Comparison of ENCODE assay signal across 11 mouse cellular contexts in genomic region chr11:79519878-79520291, GRCm38 (mm10). TPM values are rescaled to one million over a fixed set of nuclear protein-coding genes. Genes with fewer than 3 reads are reported as not detected.
DNase-seq lines count a peak whose midpoint lies in the region; ATAC-seq and TF ChIP-seq lines count a peak whose summit lies in the region.
"Had no signal": no experiment of that assay in that cellular context is flagged by ENCODE, and none has a peak within 500 bp of the region (broad histone marks: within the 10 kb centered on the region; RNA-seq: fewer than 3 reads in every experiment).

No protein-coding gene starts in this region.

- DNase-seq in lung, postnatal 0 days (ENCODE audit: low spot score): peak; percentile 53
- DNase-seq in lung, postnatal 14 days: no peak
- DNase-seq in CD8-positive naive resting alpha-beta T cell, adult 2 months (ENCODE audit: low read depth in 2 of 2, low spot score in 2 of 2): peak; percentile 25 to 57
- no peak for DNase-seq in cerebellum, postnatal 4 days (ENCODE audit: low spot score in 2 of 2)
- DNase-seq: adrenal gland, postnatal 36 days; kidney, postnatal 14 days had no signal

- H3K4me1 ChIP-seq in lung, postnatal 0 days (ENCODE audit: insufficient read depth, low read depth, low read length): no peaks in the 10 kb centered on the region
- H3K4me1 ChIP-seq in bone marrow macrophage, adult 2 months (ENCODE audit: control insufficient read depth, insufficient read depth, low read length): peaks cover 31% of the 10 kb centered on the region
- no peaks in the 10 kb centered on the region for H3K4me1 ChIP-seq in midbrain, embryonic 16.5 days (ENCODE audit: control insufficient read depth, insufficient read depth, low read length)
- H3K4me1 ChIP-seq: heart, embryonic 12.5 days had no signal

- TF ChIP-seq POLR2A in bone marrow macrophage, adult 2 months (IDR thresholded peaks at IDR 0.05; ENCODE audit: borderline replicate concordance, low read depth, low read length): no peak

- H3K27ac ChIP-seq in lung, postnatal 0 days (ENCODE audit: low read length): no peak overlapping the region
- H3K27ac ChIP-seq in bone marrow macrophage, adult 2 months (ENCODE audit: insufficient read depth, low read depth, low read length): peak overlapping the region; percentile 94
- no peak overlapping the region for H3K27ac ChIP-seq in midbrain, embryonic 16.5 days (ENCODE audit: low read length)
- H3K27ac ChIP-seq: embryonic facial prominence, embryonic 13.5 days had no signal

- 69% methylated on average over 1 of the region's 1 CpGs for WGBS in lung, postnatal 0 days
- 68% methylated on average over 1 of the region's 1 CpGs for WGBS in midbrain, embryonic 16.5 days

- H3K4me3 ChIP-seq in lung, postnatal 0 days (ENCODE audit: low read depth, low read length): no peak overlapping the region
- no peak overlapping the region for H3K4me3 ChIP-seq in bone marrow macrophage, adult 2 months (ENCODE audit: insufficient read depth, low read length)
- H3K4me3 ChIP-seq in midbrain, embryonic 16.5 days (ENCODE audit: low read depth, low read length): no peak overlapping the region
- H3K4me3 ChIP-seq: embryonic facial prominence, embryonic 13.5 days; heart, embryonic 12.5 days had no signal

- no peak for TF ChIP-seq EP300 in lung, postnatal 0 days (IDR thresholded peaks at IDR 0.05)

- TF ChIP-seq CTCF in lung, postnatal 0 days (IDR thresholded peaks at IDR 0.05): no peak
- no peak for TF ChIP-seq CTCF in bone marrow macrophage, adult 2 months (IDR thresholded peaks at IDR 0.05; ENCODE audit: low read depth, low read length)

- no peaks in the 10 kb centered on the region for H3K9me3 ChIP-seq in lung, postnatal 0 days (ENCODE audit: low read length)
- H3K9me3 ChIP-seq in midbrain, embryonic 16.5 days (replicated peaks; ENCODE audit: control insufficient read depth, low read length, poor library complexity, severe bottlenecking): no peaks in the 10 kb centered on the region
- H3K9me3 ChIP-seq: embryonic facial prominence, embryonic 13.5 days; heart, embryonic 12.5 days had no signal

- no peak overlapping the region for H3K4me2 ChIP-seq in lung, postnatal 0 days (replicated peaks; ENCODE audit: low read depth, low read length)
- H3K4me2 ChIP-seq in midbrain, embryonic 16.5 days (ENCODE audit: low read length): no peak overlapping the region
- H3K4me2 ChIP-seq: embryonic facial prominence, embryonic 13.5 days; heart, embryonic 12.5 days had no signal

- no peaks in the 10 kb centered on the region for H3K27me3 ChIP-seq in lung, postnatal 0 days (replicated peaks; ENCODE audit: insufficient read depth, low read length)
- no peaks in the 10 kb centered on the region for H3K27me3 ChIP-seq in midbrain, embryonic 16.5 days (ENCODE audit: control insufficient read depth, insufficient read depth, low read depth, low read length)
- H3K27me3 ChIP-seq: embryonic facial prominence, embryonic 13.5 days; heart, embryonic 12.5 days had no signal

- ATAC-seq in lung, postnatal 0 days: no peak
- 0 out of 2 replicates have a peak, but pooled peaks have one; percentile 56 for ATAC-seq in megakaryocyte-erythroid progenitor cell, adult 5-6 weeks (replicated peaks; ENCODE audit: low FRiP score, low TSS enrichment, poor library complexity, severe bottlenecking)
- ATAC-seq in midbrain, embryonic 16.5 days: no peak

- H3K9ac ChIP-seq in lung, postnatal 0 days (replicated peaks; ENCODE audit: low read depth): no peak overlapping the region
- H3K9ac ChIP-seq in midbrain, embryonic 16.5 days (ENCODE audit: low read depth, low read length): no peak overlapping the region
- H3K9ac ChIP-seq: embryonic facial prominence, embryonic 13.5 days; heart, embryonic 12.5 days had no signal

- H3K36me3 ChIP-seq in lung, postnatal 0 days (ENCODE audit: insufficient read depth, low read length): no peaks in the 10 kb centered on the region
- H3K36me3 ChIP-seq in midbrain, embryonic 16.5 days (ENCODE audit: control insufficient read depth, insufficient read depth, low read length): no peaks in the 10 kb centered on the region

RNA-seq across cellular contexts. Expression of gene Evi2b, which starts 3.7 kb away (rescaled TPM):
- 2.0 and 2.6 TPM in 2 replicates for polyA plus RNA-seq in lung, postnatal 0 days (2015; fragmentation: Nextera tagmentation; extraction: Ambion mirVana)
- polyA plus RNA-seq in bone marrow macrophage, adult 2 months (2012; ENCODE audit: insufficient read depth, insufficient read length, missing spikeins): 333 and 359 TPM in 2 replicates
- 94.9 and 96.8 TPM in 2 replicates for total RNA-seq in megakaryocyte-erythroid progenitor cell, adult 5-6 weeks (2014; fragmentation: Nextera tagmentation)
- total RNA-seq in megakaryocyte-erythroid progenitor cell, adult 5-6 weeks (2017): 32.1 and 38.5 TPM in 2 replicates
- not detected in 2 replicates for polyA plus RNA-seq in midbrain, embryonic 16.5 days (2015; fragmentation: Nextera tagmentation; extraction: Ambion mirVana)
- polyA plus RNA-seq: heart, embryonic 12.5 days had no signal

RNA-seq across cellular contexts. Expression of gene Evi2, which starts 10.5 kb away (rescaled TPM):
- 0.61 and 0.64 TPM in 2 replicates for polyA plus RNA-seq in lung, postnatal 0 days (2015; fragmentation: Nextera tagmentation; extraction: Ambion mirVana)
- 30.8 and 33.9 TPM in 2 replicates for polyA plus RNA-seq in bone marrow macrophage, adult 2 months (2012; ENCODE audit: insufficient read depth, insufficient read length, missing spikeins)
- 3.5 and 14.8 TPM in 2 replicates for total RNA-seq in megakaryocyte-erythroid progenitor cell, adult 5-6 weeks (2014; fragmentation: Nextera tagmentation)
- 1.7 and 3.5 TPM in 2 replicates for total RNA-seq in megakaryocyte-erythroid progenitor cell, adult 5-6 weeks (2017)
- 0.60 and 0.65 TPM in 2 replicates for polyA plus RNA-seq in midbrain, embryonic 16.5 days (2015; fragmentation: Nextera tagmentation; extraction: Ambion mirVana)

RNA-seq across cellular contexts. Expression of gene Evi2a, which starts 10.5 kb away (rescaled TPM):
- 6.4 and 8.0 TPM in 2 replicates for polyA plus RNA-seq in lung, postnatal 0 days (2015; fragmentation: Nextera tagmentation; extraction: Ambion mirVana)
- 423 and 440 TPM in 2 replicates for polyA plus RNA-seq in bone marrow macrophage, adult 2 months (2012; ENCODE audit: insufficient read depth, insufficient read length, missing spikeins)
- total RNA-seq in megakaryocyte-erythroid progenitor cell, adult 5-6 weeks (2014; fragmentation: Nextera tagmentation): 6.2 and 12.1 TPM in 2 replicates
- total RNA-seq in megakaryocyte-erythroid progenitor cell, adult 5-6 weeks (2017): 3.1 and 10.1 TPM in 2 replicates
- 2.8 and 3.1 TPM in 2 replicates for polyA plus RNA-seq in midbrain, embryonic 16.5 days (2015; fragmentation: Nextera tagmentation; extraction: Ambion mirVana)

RNA-seq across cellular contexts. Expression of gene Omg, which starts 16.0 kb away (rescaled TPM):
- 0.13 TPM in 1 of 2 replicates, not detected in the other for polyA plus RNA-seq in lung, postnatal 0 days (2015; fragmentation: Nextera tagmentation; extraction: Ambion mirVana)
- polyA plus RNA-seq in bone marrow macrophage, adult 2 months (2012; ENCODE audit: insufficient read depth, insufficient read length, missing spikeins): 0.48 TPM in 1 of 2 replicates, not detected in the other
- total RNA-seq in megakaryocyte-erythroid progenitor cell, adult 5-6 weeks (2014; fragmentation: Nextera tagmentation): 0.20 TPM in 1 of 2 replicates, not detected in the other
- 0.69 TPM in 1 of 2 replicates, not detected in the other for total RNA-seq in megakaryocyte-erythroid progenitor cell, adult 5-6 weeks (2017)
- polyA plus RNA-seq in midbrain, embryonic 16.5 days (2015; fragmentation: Nextera tagmentation; extraction: Ambion mirVana): 6.2 and 9.8 TPM in 2 replicates

Comparison
In these comparisons a context has a peak if more than half of its experiments do, and no peak if none do; other contexts are left out.
1. DNase-seq: peak in lung, postnatal 0 days (single experiment) and CD8-positive naive resting alpha-beta T cell, adult 2 months (2 of 2); none in lung, postnatal 14 days (single experiment) and cerebellum, postnatal 4 days (0 of 2).
2. RNA of gene Evi2b, which starts 3.7 kb away (polyA plus RNA-seq): 333 to 359 TPM in bone marrow macrophage, adult 2 months; 2.0 to 2.6 TPM in lung, postnatal 0 days and not detected in midbrain, embryonic 16.5 days; every median in the first group is over 10 times any median in the second.
3. RNA of gene Evi2, which starts 10.5 kb away (polyA plus RNA-seq): 30.8 to 33.9 TPM in bone marrow macrophage, adult 2 months; 0.61 to 0.64 TPM in lung, postnatal 0 days and 0.60 to 0.65 TPM in midbrain, embryonic 16.5 days; every median in the first group is over 10 times any median in the second.
4. RNA of gene Evi2a, which starts 10.5 kb away (polyA plus RNA-seq): 423 to 440 TPM in bone marrow macrophage, adult 2 months; 6.4 to 8.0 TPM in lung, postnatal 0 days and 2.8 to 3.1 TPM in midbrain, embryonic 16.5 days; every median in the first group is over 10 times any median in the second.